19 mouse cellular contexts compared by ENCODE assay signal in genomic region chr11:77148774-77149173, GRCm38 (mm10).
"Had no signal": no experiment of that assay in that cellular context is flagged by ENCODE, and none has a peak within 500 bp of the region (broad histone marks: within the 10 kb centered on the region; RNA-seq: fewer than 3 reads in every experiment).

No protein-coding gene starts in this region.

- H3K4me1 ChIP-seq: limb, embryonic 10.5 days; limb, embryonic 13.5 days; midbrain, embryonic 12.5 days; midbrain, embryonic 15.5 days; neural tube, embryonic 13.5 days had no signal

- H3K27me3 ChIP-seq: limb, embryonic 13.5 days; liver, embryonic 13.5 days; midbrain, embryonic 12.5 days; midbrain, embryonic 15.5 days; neural tube, embryonic 13.5 days had no signal

- H3K4me2 ChIP-seq: limb, embryonic 13.5 days; liver, embryonic 13.5 days; midbrain, embryonic 12.5 days; midbrain, embryonic 15.5 days; neural tube, embryonic 13.5 days had no signal

- DNase-seq: kidney, adult 18-20 months; kidney, adult 9 months; kidney, postnatal 25 days; liver; liver, embryonic 13.5 days; lung, adult 2 months; lung, postnatal 14 days; lung, postnatal 4 days; retina, postnatal 1 day; right cerebral cortex, postnatal 25 days; spleen, adult 18-20 months; thymus, adult 2 months; thymus, postnatal 25 days had no signal

- H3K4me3 ChIP-seq: limb, embryonic 10.5 days; limb, embryonic 13.5 days; liver, embryonic 13.5 days; midbrain, embryonic 12.5 days; midbrain, embryonic 15.5 days; myocyte; neural tube, embryonic 13.5 days had no signal

- H3K36me3 ChIP-seq: limb, embryonic 10.5 days; limb, embryonic 13.5 days; liver, embryonic 13.5 days; midbrain, embryonic 12.5 days; midbrain, embryonic 15.5 days; neural tube, embryonic 13.5 days had no signal

- H3K9me3 ChIP-seq: liver, embryonic 13.5 days; midbrain, embryonic 12.5 days; midbrain, embryonic 15.5 days had no signal

- H3K9ac ChIP-seq: limb, embryonic 13.5 days; liver, embryonic 13.5 days; midbrain, embryonic 12.5 days; midbrain, embryonic 15.5 days; neural tube, embryonic 13.5 days had no signal

- ATAC-seq: midbrain, embryonic 15.5 days had no signal

- H3K27ac ChIP-seq: limb, embryonic 10.5 days; limb, embryonic 13.5 days; liver, embryonic 13.5 days; midbrain, embryonic 12.5 days; midbrain, embryonic 15.5 days; neural tube, embryonic 13.5 days had no signal
